Mouse (Mus musculus): ENCODE data around the gene Gdpgp1.

The Gdpgp1 gene

GRCm38 (mm10) chr7:80232489-80233029, at the start of gene Gdpgp1, which contains the start of gene Cib1:
Gene Gdpgp1 (plus strand): TSS chr7:80232865.
Gene Cib1 (minus strand): TSS chr7:80232813.
- DNase-seq (ENCODE audit: inconsistent ontology term) = peak; percentile 99

DNA sequence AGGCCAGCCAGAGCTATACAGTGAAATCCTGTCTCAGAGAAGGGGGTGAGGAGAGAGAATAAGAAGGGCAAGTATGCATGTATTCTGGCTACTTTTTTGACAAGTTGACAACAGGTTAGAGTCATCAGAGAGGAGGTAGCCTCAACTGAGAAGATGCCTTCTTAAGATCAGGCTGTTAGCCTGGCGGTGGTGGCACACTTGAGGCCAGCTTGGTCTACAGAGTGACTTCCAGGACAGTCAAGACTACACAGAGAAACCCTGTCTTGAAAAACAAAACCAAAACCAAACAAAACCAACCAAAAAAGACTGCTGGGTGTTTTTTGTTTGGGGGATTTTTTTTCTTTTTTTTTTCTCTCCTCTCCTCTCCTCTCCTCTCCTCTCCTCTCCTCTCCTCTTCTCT, 49.2 kb upstream of the Gdpgp1 start:
- no peak for DNase-seq (ENCODE audit: inconsistent ontology term)

DNA sequence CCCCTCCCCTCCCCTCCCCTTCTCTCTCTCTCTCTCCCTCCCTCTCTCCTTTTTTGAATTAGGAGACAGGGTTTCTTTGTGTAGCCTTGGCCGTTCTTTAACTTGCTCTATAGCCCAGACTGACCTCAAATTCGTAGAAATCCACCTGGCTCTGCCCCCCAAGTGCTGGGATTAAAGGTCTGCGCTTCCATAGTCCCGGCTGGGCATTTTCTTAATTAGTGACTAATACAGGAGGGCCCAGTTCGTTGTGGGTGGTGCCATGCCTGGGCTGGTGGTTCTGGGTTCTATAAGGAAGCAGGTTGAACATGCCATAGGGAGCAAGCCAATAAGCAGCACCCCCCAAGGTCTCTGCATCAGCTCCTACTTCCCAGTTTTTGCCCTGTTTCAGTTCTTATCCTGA, 48.7 kb upstream of the Gdpgp1 start:
- DNase-seq (ENCODE audit: inconsistent ontology term) = no peak

GRCm38 (mm10) chr7:80184551-80184950, 48.1 kb upstream of the Gdpgp1 start:
- DNase-seq (ENCODE audit: inconsistent ontology term) = no peak

DNA sequence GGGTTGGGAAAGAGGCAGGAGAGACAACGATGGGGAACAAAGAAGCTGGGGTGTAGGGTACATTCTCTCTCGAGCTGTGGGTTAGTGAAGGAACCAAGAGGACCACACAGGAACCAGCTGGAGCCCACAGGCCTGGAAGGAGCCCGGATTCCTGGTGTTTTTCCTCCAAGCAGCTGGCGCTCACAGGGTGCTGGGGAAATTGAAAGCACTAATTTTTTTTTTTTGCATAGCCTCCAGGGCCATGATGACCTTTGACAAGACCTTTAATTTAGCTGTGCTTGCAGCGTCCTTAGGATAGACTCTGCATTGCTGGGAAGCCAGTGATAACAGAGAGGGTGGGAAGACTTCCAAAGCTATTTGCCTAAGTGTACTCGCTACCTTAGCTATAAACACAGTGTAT, 47.7 kb upstream of the Gdpgp1 start:
- DNase-seq (ENCODE audit: inconsistent ontology term) = no peak

DNA sequence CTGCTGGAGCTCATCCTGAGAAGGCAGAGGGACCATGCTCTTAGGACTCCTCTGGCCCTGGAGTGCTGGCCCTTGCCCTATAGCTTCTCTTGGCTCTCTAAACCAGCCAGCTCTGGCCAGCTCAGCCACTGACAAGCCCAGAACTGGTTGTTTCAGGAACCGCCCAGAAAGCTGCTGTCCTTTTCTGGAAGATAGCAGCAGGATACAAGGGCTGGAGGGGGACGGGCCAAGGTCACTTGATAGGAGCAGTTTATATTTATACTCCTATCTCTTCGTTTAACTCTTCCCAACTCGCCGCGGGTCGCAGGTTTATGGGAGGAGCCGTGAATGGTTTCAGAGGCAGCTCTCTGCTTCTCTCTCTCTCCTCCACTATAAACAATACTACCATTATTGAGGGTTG, 46.6 kb upstream of the Gdpgp1 start:
- DNase-seq (ENCODE audit: inconsistent ontology term) = peak; percentile 59

GRCm38 (mm10) chr7:80186531-80187296, 46.0 kb upstream of the Gdpgp1 start, which contains the start of gene Sema4b:
Gene Sema4b (plus strand): TSS chr7:80186841.
- peak; percentile 98 for DNase-seq (ENCODE audit: inconsistent ontology term)

DNA sequence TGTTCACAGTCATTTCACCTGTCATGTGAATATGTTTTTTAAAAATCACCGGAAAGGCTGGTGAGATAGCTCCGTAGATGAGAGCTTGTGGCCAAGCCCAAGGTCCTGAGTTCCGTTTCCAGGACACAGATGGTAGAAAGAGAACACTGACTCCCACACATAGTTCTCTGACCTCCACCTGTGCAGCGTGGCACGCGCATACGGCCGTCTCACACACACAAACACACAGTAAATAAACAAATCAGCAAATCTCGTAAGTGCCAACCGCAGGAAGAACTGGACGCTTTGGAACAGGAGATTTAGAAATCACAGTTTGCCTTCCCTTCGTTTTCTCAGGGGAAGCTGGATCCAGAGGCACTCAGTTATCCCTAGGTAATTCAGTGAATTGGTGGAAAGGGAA, 45.2 kb upstream of the Gdpgp1 start:
- DNase-seq (ENCODE audit: inconsistent ontology term) = no peak

DNA sequence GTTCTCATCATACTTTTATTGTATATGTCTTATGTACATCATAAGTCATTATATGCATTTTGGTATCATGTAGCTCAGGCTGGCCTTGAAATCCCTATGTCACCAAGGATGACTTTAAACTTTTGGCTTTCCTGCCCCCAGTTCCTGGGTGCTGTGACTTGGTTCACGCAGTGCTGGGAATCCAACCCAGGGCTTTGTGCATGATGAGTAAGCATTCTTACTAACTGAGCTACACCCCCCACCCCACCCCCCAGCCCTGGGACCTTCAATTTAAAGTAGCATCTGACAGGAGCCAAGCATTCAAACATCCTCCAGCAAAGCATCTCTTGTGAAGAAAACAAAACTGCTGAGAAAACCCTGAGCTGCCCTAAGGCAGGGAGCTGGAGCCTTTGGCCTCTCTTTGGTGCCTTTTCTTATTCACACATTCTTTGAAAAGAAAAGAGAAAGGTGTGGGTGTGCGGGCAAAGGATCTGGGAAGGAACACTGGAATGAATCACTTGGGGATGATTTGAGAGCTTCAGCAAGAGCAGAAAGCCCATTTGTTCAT, 44.0 kb upstream of the Gdpgp1 start:
- DNase-seq (ENCODE audit: inconsistent ontology term) = peak; percentile 45

DNA sequence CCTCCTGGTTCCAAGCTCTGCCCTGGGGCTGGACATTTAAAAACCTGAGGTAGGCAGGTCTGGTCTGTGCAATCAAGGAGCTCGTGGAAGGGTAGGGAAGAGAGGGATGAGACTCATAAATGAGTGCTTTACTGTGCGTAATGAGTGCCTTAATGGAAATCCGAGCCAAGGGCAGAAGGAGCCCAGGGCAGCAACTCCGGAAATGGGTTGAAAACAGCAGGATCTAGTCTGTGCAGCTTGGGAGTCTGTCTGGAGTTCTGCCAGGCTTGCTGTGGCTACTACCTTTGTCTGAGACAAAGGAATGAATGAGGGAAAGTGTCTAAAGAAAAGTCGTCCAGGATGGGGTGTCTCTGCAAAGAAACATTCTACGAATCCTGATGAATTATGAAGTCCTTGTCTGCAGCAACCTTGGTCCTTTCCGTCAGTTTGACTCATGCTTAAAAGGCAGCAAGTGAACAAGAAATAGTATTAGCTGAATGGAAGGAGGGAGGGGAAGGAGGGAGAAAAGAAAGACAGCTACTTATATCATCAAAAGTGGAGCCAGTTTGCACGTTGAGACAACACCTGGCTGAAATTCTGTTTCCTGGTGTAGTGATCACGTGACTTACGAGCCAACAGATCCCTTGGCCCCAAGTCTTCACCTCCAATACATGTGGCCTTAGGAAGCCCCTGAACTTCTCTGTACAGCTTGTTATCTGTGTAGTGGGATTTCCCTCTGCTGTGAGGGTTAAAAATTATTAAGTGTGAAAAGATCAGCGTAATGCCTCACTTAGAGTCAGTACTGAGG, 43.3 kb upstream of the Gdpgp1 start:
- DNase-seq (ENCODE audit: inconsistent ontology term) = peak; percentile 48

GRCm38 (mm10) chr7:80191455-80191854, 41.2 kb upstream of the Gdpgp1 start:
- no peak for DNase-seq (ENCODE audit: inconsistent ontology term)

- DNase-seq (ENCODE audit: inconsistent ontology term) = peak; percentile 86
Observed at GRCm38 (mm10) chr7:80192226-80193061, 40.2 kb upstream of the Gdpgp1 start.

DNA sequence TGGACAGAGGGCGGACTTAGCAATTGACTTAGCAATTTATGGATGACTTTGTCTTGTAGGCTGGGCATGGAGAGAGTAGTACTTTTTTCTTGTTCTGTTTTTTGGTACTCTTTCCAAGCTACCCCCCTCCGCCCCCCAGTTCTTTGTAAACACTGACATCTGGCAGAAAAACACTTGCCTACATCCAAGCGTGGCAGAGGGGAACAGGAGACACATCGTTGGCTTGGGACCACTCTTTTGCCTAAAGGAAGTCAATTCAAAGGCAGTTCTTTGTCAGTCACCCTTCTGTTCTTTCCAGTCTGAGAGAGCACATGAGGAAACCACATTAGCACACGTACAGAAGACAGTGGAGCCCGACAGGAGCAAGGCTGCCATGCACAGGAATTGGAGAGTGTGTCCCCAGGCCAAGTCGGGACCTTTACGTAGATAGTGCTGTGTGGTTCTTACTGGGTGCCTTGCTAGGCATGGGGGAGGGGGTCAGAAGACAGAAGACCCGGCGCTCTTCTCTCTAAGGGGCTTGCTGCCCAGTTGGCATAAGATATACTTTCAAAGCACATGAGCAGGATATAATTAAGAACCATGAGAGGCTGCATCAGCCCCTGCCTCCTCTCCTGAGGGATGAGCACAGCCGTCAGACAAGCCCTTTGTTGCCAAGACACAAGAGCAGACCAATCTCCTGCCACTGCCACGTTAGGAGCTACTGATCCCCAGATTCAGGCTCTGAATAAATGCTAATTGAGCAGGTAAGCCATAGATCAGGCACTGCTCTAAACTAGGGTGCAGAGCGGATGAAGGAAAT, 38.5 kb upstream of the Gdpgp1 start:
- DNase-seq (ENCODE audit: inconsistent ontology term) = no peak

DNA sequence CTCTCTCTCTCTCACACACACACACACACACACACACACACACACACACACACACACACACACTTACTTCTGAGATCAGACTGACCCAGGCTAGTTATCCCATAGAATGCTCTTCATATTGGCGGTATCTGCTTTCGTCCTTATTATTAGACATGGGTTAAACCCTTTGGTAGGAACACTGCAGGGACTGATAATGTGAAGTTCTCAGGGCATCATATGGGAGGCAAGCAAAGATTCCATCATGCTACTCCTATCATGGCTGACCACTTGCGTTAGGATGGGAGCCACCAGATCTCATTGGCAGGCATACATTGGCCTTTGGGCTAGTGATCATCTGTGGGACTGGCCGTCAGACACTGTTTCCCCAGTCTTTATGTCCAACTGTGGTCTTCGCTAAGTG, 37.5 kb upstream of the Gdpgp1 start:
- no peak for DNase-seq (ENCODE audit: inconsistent ontology term)

- no peak for DNase-seq (ENCODE audit: inconsistent ontology term)
Observed at GRCm38 (mm10) chr7:80195576-80196263, 36.9 kb upstream of the Gdpgp1 start.

- no peak for DNase-seq (ENCODE audit: inconsistent ontology term)
Observed at GRCm38 (mm10) chr7:80197371-80197770, 35.3 kb upstream of the Gdpgp1 start.

GRCm38 (mm10) chr7:80197941-80198778, 34.5 kb upstream of the Gdpgp1 start:
- DNase-seq (ENCODE audit: inconsistent ontology term) = peak; percentile 95

DNA sequence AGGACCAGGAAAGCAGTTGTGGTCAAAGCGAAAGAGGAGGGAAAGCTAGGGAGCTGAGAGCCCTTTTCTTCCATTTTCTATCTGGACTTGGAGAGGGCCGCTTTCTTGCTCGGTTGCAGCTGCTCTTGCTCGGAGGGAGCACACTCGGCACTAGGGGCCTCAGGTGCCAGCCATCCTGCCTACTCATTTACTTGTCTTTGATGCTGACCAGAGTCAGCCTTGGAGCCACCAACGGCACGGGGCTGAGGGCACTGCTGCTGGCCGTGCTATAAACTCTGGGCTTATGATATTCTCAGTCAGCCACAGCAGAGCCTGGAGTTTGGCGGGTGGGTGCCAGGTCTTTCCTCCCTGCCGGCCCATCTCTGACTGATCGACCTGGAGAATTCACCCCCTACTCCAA, 33.8 kb upstream of the Gdpgp1 start:
- no peak for DNase-seq (ENCODE audit: inconsistent ontology term)

GRCm38 (mm10) chr7:80199286-80199685, 33.4 kb upstream of the Gdpgp1 start:
- no peak for DNase-seq (ENCODE audit: inconsistent ontology term)
